Mouse (Mus musculus): ENCODE data around the gene Nnmt. TPM values are rescaled to one million over a fixed set of nuclear protein-coding genes. Genes with fewer than 3 reads are reported as not detected.

Gene Nnmt
- 2.0 and 2.8 TPM in 2 replicates for polyA plus RNA-seq (2014; fragmentation: Nextera tagmentation; extraction: Ambion mirVana)

GRCm38 (mm10) chr9:48604939-48605598, at the start of gene Nnmt:
Gene Nnmt (minus strand): TSS chr9:48605153.
- Histone ChIP-seq H3K4me1 (ENCODE audit: control insufficient read depth, insufficient read depth, low read length) (no peaks in the 10 kb centered on the region), H3K27ac (replicated peaks; ENCODE audit: low read depth, low read length) (0 out of 2 replicates have a peak within 1 kb of the TSS, but pooled peaks have one; percentile 6), H3K36me3 (replicated peaks; ENCODE audit: control insufficient read depth, insufficient read depth, low read depth, low read length) (no peaks in the 10 kb centered on the region), H3K9ac (replicated peaks; ENCODE audit: low read length) (no peak within 1 kb of the TSS), H3K4me3 (ENCODE audit: low read depth, low read length) (no peak within 1 kb of the TSS), H3K9me3 (replicated peaks; ENCODE audit: control insufficient read depth, low read length) (no peaks in the 10 kb centered on the region), H3K4me2 (ENCODE audit: low read depth, low read length) (no peak within 1 kb of the TSS), H3K27me3 (ENCODE audit: control insufficient read depth, insufficient read depth, low read length) (no peaks in the 10 kb centered on the region)
- DNase-seq (ENCODE audit: low spot score) (no peak), ATAC-seq (replicated peaks; ENCODE audit: insufficient number of reproducible peaks, low FRiP score, low TSS enrichment, low read depth) (no peak)
- 34% methylated on average over 8 of the region's 8 CpGs for WGBS

GRCm38 (mm10) chr9:48654730-48655129, 49.8 kb upstream of the Nnmt start:
- DNase-seq (ENCODE audit: low spot score) (no peak), ATAC-seq (replicated peaks; ENCODE audit: insufficient number of reproducible peaks, low FRiP score, low TSS enrichment, low read depth) (no peak)
- no peak overlapping the region for H3K4me3 ChIP-seq (ENCODE audit: low read depth, low read length)
- no peak overlapping the region for H3K27ac ChIP-seq (replicated peaks; ENCODE audit: low read depth, low read length)
- no peaks in the 10 kb centered on the region; the same call in 1 of the 2 replicates for H3K27me3 ChIP-seq (ENCODE audit: control insufficient read depth, insufficient read depth, low read length)
- 14% methylated on average over 8 of the region's 8 CpGs for WGBS
- no peak overlapping the region for H3K4me2 ChIP-seq (ENCODE audit: low read depth, low read length)
- peaks cover 2% of the 10 kb centered on the region; the same call in 1 of the 2 replicates for H3K4me1 ChIP-seq (ENCODE audit: control insufficient read depth, insufficient read depth, low read length)
- H3K36me3 ChIP-seq (replicated peaks; ENCODE audit: control insufficient read depth, insufficient read depth, low read depth, low read length) = no peaks in the 10 kb centered on the region
- no peaks in the 10 kb centered on the region; the same call in 1 of the 2 replicates for H3K9me3 ChIP-seq (replicated peaks; ENCODE audit: control insufficient read depth, low read length)
- no peak overlapping the region for H3K9ac ChIP-seq (replicated peaks; ENCODE audit: low read length)

- Histone ChIP-seq H3K9me3 (replicated peaks; ENCODE audit: control insufficient read depth, low read length) (no peaks in the 10 kb centered on the region), H3K27ac (replicated peaks; ENCODE audit: low read depth, low read length) (no peak overlapping the region), H3K4me3 (ENCODE audit: low read depth, low read length) (no peak overlapping the region), H3K4me2 (ENCODE audit: low read depth, low read length) (no peak overlapping the region), H3K9ac (replicated peaks; ENCODE audit: low read length) (no peak overlapping the region), H3K4me1 (ENCODE audit: control insufficient read depth, insufficient read depth, low read length) (peaks cover 7% of the 10 kb centered on the region), H3K27me3 (ENCODE audit: control insufficient read depth, insufficient read depth, low read length) (no peaks in the 10 kb centered on the region; the same call in 1 of the 2 replicates), H3K36me3 (replicated peaks; ENCODE audit: control insufficient read depth, insufficient read depth, low read depth, low read length) (no peaks in the 10 kb centered on the region)
- 58% methylated on average over 7 of the region's 7 CpGs for WGBS
- DNase-seq (ENCODE audit: low spot score) (no peak), ATAC-seq (replicated peaks; ENCODE audit: insufficient number of reproducible peaks, low FRiP score, low TSS enrichment, low read depth) (no peak)
Measured at GRCm38 (mm10) chr9:48653399-48654070, 48.6 kb upstream of the Nnmt start.

- no peak overlapping the region for H3K4me3 ChIP-seq (ENCODE audit: low read depth, low read length)
- no peak overlapping the region for H3K9ac ChIP-seq (replicated peaks; ENCODE audit: low read length)
- H3K27me3 ChIP-seq (ENCODE audit: control insufficient read depth, insufficient read depth, low read length) = no peaks in the 10 kb centered on the region; the same call in 1 of the 2 replicates
- DNase-seq (ENCODE audit: low spot score) = no peak
- no peak overlapping the region for H3K27ac ChIP-seq (replicated peaks; ENCODE audit: low read depth, low read length)
- ATAC-seq (replicated peaks; ENCODE audit: insufficient number of reproducible peaks, low FRiP score, low TSS enrichment, low read depth) = no peak
- peaks cover 14% of the 10 kb centered on the region for H3K4me1 ChIP-seq (ENCODE audit: control insufficient read depth, insufficient read depth, low read length)
- no peaks in the 10 kb centered on the region for H3K9me3 ChIP-seq (replicated peaks; ENCODE audit: control insufficient read depth, low read length)
- no peak overlapping the region for H3K4me2 ChIP-seq (ENCODE audit: low read depth, low read length)
- WGBS = 44% methylated on average over 4 of the region's 4 CpGs
- H3K36me3 ChIP-seq (replicated peaks; ENCODE audit: control insufficient read depth, insufficient read depth, low read depth, low read length) = no peaks in the 10 kb centered on the region
Measured at GRCm38 (mm10) chr9:48652026-48652425, 47.1 kb upstream of the Nnmt start.

- Histone ChIP-seq H3K9ac (replicated peaks; ENCODE audit: low read length) (no peak overlapping the region), H3K4me1 (ENCODE audit: control insufficient read depth, insufficient read depth, low read length) (peaks cover 13% of the 10 kb centered on the region), H3K27ac (replicated peaks; ENCODE audit: low read depth, low read length) (no peak overlapping the region), H3K4me2 (ENCODE audit: low read depth, low read length) (no peak overlapping the region), H3K36me3 (replicated peaks; ENCODE audit: control insufficient read depth, insufficient read depth, low read depth, low read length) (no peaks in the 10 kb centered on the region), H3K27me3 (ENCODE audit: control insufficient read depth, insufficient read depth, low read length) (no peaks in the 10 kb centered on the region; the same call in 1 of the 2 replicates), H3K9me3 (replicated peaks; ENCODE audit: control insufficient read depth, low read length) (no peaks in the 10 kb centered on the region), H3K4me3 (ENCODE audit: low read depth, low read length) (no peak overlapping the region)
- no peak for DNase-seq (ENCODE audit: low spot score)
- WGBS = 88% methylated on average over 2 of the region's 2 CpGs
- no peak for ATAC-seq (replicated peaks; ENCODE audit: insufficient number of reproducible peaks, low FRiP score, low TSS enrichment, low read depth)
Measured at GRCm38 (mm10) chr9:48650846-48651245, 45.9 kb upstream of the Nnmt start.

- Histone ChIP-seq H3K27ac (replicated peaks; ENCODE audit: low read depth, low read length) (no peak overlapping the region), H3K36me3 (replicated peaks; ENCODE audit: control insufficient read depth, insufficient read depth, low read depth, low read length) (no peaks in the 10 kb centered on the region), H3K4me2 (ENCODE audit: low read depth, low read length) (no peak overlapping the region), H3K4me1 (ENCODE audit: control insufficient read depth, insufficient read depth, low read length) (peaks cover 12% of the 10 kb centered on the region), H3K9ac (replicated peaks; ENCODE audit: low read length) (no peak overlapping the region), H3K27me3 (ENCODE audit: control insufficient read depth, insufficient read depth, low read length) (no peaks in the 10 kb centered on the region; the same call in 1 of the 2 replicates), H3K4me3 (ENCODE audit: low read depth, low read length) (no peak overlapping the region), H3K9me3 (replicated peaks; ENCODE audit: control insufficient read depth, low read length) (no peaks in the 10 kb centered on the region)
- DNase-seq (ENCODE audit: low spot score) (no peak), ATAC-seq (replicated peaks; ENCODE audit: insufficient number of reproducible peaks, low FRiP score, low TSS enrichment, low read depth) (no peak)
- 31% methylated on average over 17 of the region's 17 CpGs for WGBS
Measured at GRCm38 (mm10) chr9:48649851-48650685, 45.1 kb upstream of the Nnmt start.

GRCm38 (mm10) chr9:48649098-48649766, 44.3 kb upstream of the Nnmt start:
- ATAC-seq (replicated peaks; ENCODE audit: insufficient number of reproducible peaks, low FRiP score, low TSS enrichment, low read depth) = peak; percentile 74
- peaks cover 12% of the 10 kb centered on the region for H3K4me1 ChIP-seq (ENCODE audit: control insufficient read depth, insufficient read depth, low read length)
- 2% methylated on average over 20 of the region's 22 CpGs for WGBS

More at GRCm38 (mm10) chr9:48649098-48649766, 44.3 kb upstream of the Nnmt start:
- 0 out of 2 replicates have a peak overlapping the region, but pooled peaks have one; percentile 25 for H3K27ac ChIP-seq (replicated peaks; ENCODE audit: low read depth, low read length)
- H3K27me3 ChIP-seq (ENCODE audit: control insufficient read depth, insufficient read depth, low read length) = no peaks in the 10 kb centered on the region; the same call in 1 of the 2 replicates
- no peaks in the 10 kb centered on the region for H3K36me3 ChIP-seq (replicated peaks; ENCODE audit: control insufficient read depth, insufficient read depth, low read depth, low read length)
- H3K4me2 ChIP-seq (ENCODE audit: low read depth, low read length) = peak overlapping the region; percentile 51
- peaks cover 3% of the 10 kb centered on the region; the same call in 1 of the 2 replicates for H3K9me3 ChIP-seq (replicated peaks; ENCODE audit: control insufficient read depth, low read length)
- H3K4me3 ChIP-seq (ENCODE audit: low read depth, low read length) = peak overlapping the region; percentile 21
- peak overlapping the region; percentile 43 for H3K9ac ChIP-seq (replicated peaks; ENCODE audit: low read length)
- DNase-seq (ENCODE audit: low spot score) = peak; percentile 60
